Mouse (Mus musculus) cerebellum, adult 9-11 months (tissue): ENCODE data around the gene Klk1b1.
A peak's percentile ranks its signal among the peaks of the same experiment; 100 is the strongest.
"Not testable (repeated sequence)": the region's sequence is repeated elsewhere in the genome, so short reads cannot be mapped to it uniquely, and the experiment has no call there.

Source experiments
- DNase-seq: peaks from one replicate; pipeline ENCODE4 v3.0.0; 2022

Klk1b1 gene

DNA sequence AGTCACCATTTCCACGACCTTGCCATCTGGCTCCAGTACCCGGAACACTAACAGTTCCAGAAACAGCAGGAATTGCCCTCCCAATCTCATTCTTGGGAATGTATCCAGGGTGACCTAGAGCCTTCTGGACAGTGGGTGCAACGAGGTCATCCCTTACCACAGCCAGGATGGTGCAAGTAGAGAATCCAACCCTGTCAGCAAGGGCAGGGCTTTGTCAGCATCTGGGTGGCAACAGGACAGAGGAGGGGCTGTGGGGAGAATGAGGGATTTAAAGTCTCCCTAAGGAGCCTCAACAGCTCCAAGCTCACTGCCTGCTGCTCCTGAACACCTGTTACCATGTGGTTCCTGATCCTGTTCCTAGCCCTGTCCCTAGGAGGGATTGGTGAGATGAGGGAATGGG, at the start of gene Klk1b1:
Gene Klk1b1 (plus strand): TSS at position 301 of the 400 bp plus-strand sequence.
- no peak for DNase-seq

DNA sequence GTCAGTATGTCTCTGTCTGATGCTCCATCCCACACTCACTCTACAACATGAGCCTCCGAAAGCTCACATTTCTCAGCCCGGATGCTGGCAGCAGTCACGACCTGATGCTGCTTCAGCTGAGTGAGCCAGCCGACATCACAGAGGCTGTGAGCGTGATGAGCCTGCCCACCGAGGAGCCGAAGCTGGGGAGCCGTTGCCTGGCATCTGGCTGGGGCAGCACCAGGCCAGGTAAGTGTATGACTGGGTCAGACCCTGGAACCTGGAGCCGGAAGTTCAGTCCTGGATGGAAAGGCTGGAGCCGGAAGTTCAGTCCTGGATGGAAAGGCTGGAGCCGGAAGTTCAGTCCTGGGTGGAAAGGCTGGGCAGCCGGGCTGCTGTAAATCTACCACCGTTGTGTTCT, 48.1 kb upstream of the Klk1b1 start:
- no peak for DNase-seq

DNA sequence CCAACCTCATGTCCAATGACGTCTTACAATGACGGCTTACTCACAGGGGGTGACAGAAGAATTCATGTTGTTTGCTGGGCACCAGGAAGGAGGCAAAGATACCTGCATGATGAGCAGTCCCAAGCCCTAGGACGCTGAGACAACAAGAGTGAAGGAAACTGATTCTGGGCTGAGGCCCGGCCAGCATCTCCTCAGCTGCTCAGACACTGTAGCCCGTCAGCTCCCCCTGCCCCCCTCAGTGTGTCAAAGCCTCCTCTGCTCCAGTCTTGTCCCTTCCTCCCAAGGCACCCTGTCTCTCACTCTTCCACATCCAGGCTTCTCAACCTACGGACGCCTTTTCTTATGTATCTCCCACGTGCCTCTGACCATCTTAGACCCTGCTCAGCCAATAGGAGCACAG, 47.7 kb upstream of the Klk1b1 start:
- DNase-seq, result no peak

DNA sequence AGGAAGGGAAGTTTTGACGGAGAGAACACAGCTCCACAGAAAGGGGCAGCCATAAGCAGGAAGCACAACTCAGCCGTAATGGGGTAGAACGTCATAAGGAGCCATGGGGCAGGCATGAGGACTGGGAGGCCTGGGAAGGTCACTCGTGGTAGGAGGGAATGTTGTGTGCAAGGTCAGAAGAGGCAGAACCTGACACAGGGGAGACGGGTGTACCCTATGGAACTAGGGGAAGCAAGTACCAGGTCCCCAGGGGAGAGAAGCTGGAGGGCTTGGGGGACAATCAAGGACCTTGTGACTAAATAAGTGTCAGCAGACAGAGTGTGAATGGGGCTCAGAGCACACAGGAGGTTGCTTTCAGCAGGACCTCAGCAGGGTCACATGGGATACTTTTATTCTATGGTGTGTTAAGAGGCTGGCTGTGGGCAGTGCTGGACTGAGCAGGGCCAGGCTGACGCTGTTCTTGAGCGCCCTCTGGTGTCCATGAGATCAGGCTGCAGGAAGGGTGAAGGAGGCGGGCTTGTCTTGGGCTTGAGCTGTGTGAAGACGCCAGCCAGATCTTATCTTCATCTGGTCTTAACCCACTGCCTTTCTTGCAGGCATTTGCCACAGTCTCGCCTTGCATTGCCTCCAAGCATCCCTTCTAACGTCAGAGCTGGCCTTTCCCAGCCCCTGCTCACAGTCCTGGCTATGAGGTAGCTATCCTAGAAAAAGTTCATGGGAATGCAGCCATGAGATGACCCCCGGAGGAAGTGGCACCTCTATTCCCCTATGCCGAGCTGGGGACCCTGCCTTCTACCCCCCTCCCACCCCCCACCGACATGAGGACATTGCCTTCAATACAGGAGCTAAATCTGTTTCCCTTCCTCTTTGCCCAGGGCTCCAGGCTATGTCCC, 46.7 kb upstream of the Klk1b1 start:
- DNase-seq, result peak; percentile 12

DNA sequence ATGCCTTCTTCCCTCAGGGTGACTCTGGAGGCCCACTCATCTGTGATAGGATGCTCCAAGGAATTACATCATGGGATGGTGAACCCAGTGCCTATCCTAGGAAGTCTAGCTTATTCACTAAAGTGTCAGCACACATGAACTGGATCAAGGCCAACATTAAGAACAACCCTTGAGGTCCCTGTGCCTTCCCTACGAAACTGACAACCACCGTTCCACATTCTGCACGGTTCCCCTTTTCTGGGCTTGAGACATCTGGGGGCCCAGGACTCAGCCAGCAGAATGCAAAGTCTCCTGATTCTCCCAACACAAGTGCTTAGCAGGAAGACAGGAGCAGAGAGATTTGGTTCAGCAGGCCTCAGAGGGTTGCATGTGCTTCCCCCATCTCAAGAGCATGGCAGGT, 46.0 kb upstream of the Klk1b1 start:
- DNase-seq, result no peak

DNA sequence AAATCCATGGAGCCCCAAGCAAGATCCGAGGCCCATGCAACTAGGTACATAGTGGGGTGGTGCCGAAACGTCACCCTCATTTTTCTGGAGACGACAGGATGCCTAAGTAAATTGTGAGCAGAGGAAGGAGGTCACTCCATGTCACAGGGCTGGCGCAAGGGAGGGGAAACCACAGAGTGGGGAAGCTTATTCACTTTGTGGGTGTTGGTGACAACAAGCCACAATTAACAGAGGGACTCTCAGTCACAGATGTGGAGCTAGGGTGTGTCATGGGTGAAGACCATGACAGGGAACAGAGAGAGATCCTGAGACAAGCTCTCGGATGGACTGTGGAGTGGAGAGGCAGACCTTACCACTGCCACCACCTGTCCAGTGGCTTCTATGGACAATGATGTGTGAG, 45.5 kb upstream of the Klk1b1 start:
- no peak for DNase-seq

DNA sequence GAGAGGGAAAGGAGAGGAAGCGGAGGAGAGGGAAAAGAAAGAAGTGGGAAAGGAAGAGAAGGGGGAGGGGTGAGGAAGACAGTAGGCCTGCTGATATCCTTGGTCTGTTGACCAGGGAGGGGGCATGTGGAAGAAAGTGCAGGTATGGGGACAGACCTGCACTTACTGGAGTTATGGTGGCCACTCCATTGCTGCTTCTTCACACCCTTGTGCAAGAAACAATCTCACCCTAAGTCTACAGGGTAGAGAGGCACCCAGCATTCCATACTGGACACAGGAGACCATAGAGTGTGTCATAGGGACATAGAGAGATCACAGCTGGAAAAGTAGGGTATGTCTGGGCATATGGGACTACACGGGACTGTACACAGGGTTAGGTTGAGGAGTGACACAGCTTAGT, 44.6 kb upstream of the Klk1b1 start:
- DNase-seq, result no peak

DNA sequence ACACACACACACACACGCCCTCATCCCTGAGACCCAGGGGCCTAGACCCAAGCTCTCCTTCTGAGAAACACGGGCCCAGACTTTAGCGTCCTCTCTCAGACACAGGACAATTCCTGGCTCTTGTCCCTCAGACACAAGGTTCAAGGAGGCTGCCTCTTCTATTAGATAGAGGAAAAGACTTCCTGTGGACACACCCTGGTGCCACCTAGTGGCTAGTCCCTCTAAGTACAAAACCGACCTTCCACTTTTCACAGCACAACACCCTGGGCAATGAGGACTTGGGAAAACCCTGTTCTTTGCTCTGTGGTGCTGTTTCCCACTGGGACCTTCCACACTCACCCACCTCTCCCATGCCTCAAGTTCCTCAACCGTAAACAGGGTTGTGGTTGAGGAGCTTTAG, 40.6 kb upstream of the Klk1b1 start:
- no peak for DNase-seq

DNA sequence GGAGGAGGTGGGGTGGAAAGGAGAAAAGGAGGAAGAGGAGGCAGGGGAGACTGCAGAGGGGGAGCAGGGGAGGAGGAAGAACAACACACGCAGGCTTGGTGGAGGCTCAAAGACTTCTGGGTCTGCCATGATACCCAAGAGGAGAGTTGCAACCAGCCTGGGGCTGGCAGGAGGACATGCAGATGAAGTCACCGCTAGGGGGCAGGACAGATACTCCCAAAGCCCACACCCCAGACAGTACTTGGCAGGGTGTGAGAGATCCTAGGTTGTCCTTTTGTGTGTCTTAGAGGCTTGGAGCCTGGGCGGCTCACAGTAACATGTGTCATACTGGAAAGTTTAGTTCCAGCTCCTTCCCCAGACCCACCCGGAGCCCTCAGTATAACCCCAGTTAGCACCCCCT, 38.0 kb upstream of the Klk1b1 start:
- DNase-seq, result no peak

DNA sequence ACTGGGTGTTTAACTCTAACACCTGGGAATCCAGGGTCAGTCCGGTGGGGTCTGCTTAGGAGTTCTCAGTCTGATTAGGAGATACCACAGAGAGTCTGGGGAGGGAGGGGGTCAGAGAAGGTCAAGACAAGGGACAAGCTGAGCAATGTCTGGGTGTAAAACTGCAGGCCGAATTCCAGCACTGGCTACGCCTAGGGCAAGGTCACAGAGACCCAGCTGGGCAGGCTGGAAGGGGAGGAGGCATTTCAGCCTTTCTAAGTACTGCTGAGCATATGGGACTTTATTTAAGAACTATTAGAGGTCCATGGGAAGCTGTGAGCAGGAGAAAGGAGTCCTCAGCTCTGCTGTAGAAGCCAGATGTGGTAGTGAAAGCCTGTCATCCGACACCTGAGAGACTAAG, 34.2 kb upstream of the Klk1b1 start:
- no peak for DNase-seq

DNA sequence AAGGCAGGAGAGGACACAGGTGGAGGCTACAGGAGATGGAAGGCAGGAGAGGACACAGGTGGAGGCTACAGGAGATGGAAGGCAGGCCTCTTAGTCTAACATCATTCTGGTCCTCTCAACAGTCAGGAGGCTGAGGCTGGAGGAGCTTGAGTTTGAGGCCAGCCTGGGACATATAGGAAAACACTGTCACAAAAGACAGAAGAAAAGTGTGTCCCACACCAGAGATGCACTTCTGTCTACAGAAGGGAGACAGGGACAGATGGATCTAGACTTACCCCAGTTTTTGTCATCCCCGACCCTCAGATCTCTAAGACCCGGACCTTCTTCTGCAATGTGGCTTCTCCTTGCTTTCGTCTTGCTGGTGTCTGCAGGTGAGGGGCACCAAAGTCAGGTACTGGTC, 33.1 kb upstream of the Klk1b1 start, which contains the start of gene Klk15:
Gene Klk15 (plus strand): TSS at position 301 of the 400 bp plus-strand sequence.
- DNase-seq, result no peak

DNA sequence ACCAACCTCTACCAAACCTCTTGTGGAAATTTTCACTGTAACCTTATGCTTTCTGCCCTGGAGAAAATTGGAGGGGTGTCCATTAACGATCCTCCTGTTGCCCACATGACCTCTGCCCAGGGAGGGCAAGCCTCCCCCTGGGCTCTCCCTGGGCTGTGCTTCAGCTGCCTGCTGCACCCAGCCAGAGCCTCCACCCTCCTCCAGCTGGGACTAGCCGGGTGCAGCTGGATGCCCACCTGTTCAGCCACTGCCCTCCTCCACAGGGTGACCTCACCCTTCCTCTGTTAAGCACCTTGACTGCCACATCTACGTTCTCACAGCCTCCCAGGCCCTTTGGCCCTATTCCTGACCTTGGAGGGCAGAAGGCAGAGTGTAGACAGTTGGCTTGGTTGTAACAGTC, 31.8 kb upstream of the Klk1b1 start:
- no peak for DNase-seq

DNA sequence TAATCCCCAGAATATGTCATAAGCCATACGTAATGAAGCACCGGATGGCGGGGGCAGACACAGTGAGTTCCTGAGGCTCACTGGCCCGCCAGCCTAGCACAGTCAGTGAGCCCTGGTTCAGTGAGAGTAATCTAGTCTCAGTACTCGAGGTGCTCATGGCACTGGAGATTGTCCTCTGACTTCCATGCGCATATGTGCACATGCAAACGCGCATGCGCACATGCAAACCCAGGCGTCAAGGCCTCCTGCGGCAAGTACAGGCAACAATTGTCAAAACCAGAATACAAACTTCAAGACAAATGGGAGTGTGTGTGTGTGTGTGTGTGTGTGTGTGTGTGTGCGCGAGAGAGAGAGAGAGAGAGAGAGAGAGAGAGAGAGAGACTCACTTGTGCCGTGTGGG, 30.0 kb upstream of the Klk1b1 start:
- no peak for DNase-seq

DNA sequence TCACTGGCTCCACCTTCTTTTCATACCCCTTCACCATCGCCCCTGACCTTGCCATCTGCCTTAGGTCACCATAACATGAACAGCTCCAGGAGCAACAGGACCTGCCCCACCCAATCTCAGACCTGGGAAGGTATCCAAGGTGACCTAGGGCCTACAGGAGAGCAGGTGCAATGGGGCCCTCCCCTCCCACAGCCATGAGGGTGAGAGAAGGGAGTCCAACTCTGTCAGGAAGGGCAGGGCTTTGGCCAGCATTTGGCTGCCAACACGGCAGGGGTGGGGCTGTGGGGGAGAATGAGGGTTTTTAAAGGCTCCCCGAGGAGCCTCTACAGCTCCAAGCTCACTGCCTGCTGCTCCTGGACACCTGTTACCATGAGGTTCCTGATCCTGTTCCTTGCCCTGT, 24.3 kb upstream of the Klk1b1 start:
- not testable (repeated sequence) for DNase-seq

DNA sequence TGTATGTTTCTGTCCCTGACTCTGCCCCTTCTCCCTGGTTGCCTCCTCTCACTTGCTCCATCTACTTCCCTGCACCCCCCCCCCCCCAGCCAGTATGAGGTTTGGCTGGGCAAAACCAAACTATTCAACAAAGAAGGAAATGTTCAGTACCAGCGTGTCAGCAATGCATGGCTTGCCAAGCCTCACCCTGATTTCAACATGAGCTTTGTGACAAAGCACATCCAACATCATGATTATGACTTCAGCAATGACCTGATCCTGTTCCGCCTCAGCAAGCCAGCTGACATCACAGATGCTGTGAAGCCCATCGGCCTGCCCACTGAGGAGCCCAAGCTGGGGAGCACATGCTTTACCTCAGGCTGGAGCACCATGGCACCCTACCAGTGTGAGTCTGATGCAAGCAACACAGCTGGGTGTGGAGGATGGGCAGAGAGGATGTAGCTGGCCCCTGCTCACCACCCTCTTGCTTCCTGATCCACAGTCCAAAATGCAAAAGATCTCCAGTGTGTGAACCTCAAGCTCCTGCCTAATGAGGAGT, 21.8 kb upstream of the Klk1b1 start:
- no peak for DNase-seq

DNA sequence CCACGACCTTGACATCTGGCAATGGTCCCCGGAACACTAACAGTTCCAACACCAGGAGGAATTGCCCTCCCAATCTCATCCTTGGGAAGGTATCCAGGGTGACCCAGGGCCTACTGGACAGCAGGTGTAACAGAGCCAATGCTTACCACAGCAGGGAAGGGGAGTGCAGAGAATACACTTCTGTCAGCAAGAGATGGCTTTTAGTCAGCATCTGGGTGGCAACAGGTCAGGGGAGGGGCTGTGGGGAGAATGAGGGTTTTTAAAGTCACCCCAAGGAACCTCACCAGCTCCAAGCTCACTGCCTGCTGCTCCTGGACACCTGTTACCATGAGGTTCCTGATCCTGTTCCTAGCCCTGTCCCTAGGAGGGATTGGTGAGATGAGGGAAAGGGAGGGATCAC, 16.2 kb upstream of the Klk1b1 start, which contains the start of gene Klk1b8:
Gene Klk1b8 (plus strand): TSS at position 301 of the 400 bp plus-strand sequence.
- no peak for DNase-seq

DNA sequence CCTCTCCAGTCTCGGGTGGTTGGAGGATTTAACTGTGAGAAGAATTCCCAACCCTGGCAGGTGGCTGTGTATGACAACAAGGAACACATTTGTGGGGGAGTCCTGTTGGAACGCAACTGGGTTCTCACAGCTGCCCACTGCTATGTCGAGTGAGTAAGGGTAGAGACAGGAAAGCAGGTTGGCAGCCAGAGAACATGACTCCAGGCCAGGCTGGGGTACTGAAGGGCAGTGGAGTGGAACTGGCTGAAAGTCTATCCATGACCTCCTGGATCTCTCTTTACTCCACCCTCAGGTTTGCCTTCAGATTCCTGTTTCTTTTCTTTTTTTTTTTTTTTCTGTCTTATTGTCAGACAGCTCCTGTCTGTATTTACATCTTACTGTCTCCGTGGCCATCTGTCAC, 13.8 kb upstream of the Klk1b1 start:
- DNase-seq, result no peak

DNA sequence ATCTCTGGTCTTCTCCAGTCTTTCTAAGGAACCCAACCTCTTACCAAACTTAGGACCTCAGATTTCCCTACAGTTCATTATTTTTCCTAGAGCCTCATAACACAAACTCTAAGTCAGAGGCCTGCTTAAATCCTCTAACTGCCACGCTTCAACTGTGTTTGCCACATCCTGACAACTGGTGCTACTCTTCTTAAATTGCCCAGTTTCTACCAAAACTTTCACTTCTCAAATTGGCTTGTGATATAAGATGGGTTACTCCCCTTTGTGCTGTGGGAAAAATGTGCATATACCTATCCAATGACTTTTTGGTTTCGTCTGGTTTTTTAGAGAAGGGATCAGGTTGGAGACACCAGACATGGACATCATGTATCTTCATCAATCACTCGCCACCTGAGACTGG, 507 bp downstream of the Klk1b1 start:
- DNase-seq, result no peak

DNA sequence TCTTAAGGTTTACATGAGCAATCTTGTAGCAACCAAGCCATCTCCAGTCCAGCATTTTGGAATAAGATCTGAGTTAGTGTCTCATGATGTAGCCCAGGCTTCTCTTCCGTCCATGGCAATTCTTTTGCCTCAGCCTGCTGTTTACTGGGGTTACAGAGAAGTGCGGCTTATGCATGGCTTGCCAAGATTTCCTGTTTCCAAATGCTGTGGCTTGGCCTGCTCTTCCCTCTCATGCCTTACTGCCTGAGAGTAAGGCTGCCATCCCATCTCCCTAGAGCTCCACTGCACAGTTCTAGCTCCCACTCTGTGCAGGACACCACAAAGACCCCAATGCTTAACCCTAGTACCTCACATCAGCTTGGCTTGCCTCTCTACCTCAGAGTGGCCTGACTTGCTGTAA, 1.1 kb downstream of the Klk1b1 start:
- no peak for DNase-seq

DNA sequence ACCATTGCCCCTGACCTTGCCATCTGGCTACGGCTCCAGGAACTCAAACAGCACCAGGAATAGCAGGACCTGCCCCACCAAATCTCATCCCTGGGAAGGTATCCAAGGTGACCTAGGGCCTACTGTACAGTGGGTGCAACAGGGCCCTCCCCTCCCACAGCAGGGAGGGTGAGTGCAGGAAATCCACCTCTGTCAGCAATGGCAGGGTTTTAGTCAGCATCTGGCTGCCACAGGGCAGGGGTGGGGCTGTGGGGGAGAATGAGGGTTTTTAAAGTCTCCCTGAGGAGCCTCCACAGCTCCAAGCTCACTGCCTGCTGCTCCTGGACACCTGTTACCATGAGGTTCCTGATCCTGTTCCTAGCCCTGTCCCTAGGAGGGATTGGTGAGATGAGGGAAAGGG, 9.2 kb downstream of the Klk1b1 start, which contains the start of gene Klk1b9:
Gene Klk1b9 (plus strand): TSS at position 301 of the 400 bp plus-strand sequence.
- DNase-seq, result not testable (repeated sequence)

DNA sequence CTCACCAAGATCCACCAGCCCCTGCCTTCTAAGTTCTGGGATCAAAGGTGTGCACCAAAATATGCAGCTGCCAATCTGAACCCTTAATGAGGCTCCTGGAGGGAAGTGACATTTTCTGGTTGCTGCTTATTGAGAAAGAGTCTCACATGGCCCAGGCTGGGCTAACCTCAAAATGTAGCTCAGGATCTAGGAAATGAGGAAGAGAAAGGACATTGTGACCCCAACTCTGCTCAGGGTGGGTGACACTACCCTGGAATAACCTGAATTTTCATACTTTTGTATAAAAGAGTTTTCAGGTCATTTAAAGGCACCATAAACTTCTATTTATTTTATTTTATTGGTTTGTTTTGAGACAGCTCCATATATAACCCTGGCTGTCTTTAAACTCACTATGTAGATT, 19.1 kb downstream of the Klk1b1 start:
- DNase-seq, result no peak

DNA sequence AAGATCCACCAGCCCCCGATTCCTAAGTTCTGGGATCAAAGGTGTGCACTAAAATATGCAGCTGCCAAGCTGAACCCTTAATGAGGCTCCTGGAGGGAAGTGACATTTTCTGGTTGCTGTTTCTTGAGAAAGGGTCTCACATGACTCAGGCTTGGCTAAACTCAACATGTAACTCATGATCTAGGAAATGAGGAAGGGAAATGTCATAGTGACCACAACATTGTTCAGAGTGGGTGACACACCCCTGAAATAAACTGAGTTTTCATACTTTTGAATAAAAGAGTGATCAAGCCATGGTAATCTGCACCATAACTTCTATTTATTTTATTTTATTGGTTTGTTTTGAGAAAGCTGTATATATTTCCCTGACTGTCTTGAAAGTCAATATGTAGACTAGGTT, 28.3 kb downstream of the Klk1b1 start:
- DNase-seq, result not testable (repeated sequence)

DNA sequence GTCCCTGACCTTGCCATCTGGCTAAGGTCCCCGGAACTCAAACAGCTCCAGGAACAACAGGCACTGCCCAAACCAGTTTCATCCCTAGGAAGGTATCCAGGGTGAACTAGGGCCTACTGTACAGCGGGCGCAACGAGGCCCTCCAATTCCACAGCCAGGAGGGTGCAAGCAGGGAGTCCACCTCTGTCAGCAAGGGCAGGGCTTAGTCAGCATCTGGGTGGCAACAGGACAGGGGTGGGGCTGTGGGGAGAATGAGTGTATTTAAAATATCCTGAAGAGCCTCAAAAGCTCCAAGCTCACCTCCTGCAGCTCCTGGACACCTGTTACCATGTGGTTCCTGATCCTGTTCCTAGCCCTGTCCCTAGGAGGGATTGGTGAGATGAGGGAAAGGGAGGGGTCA, 29.0 kb downstream of the Klk1b1 start, which contains the start of gene Klk1b11:
Gene Klk1b11 (plus strand): TSS at position 301 of the 400 bp plus-strand sequence.
- DNase-seq, result not testable (repeated sequence)

DNA sequence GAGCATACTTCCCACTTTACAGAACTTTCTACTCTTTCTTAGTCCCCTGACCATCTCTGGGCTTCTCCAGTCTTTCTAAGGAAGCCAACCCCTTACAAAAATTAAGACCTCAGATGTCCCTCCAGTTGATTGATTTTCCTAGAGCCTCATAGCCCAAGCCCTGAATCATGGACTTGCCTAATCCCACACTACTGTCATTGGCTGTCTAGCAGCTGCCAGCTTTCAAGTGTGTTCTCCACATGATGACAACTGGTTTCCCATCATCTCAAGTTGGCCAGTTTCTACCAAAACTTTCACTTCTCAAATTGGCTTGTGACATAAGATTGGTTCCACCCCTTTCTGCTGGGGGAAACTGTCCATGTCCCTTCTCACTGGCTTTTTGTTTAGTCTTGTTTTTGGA, 38.3 kb downstream of the Klk1b1 start:
- no peak for DNase-seq
